Mouse (Mus musculus) urinary bladder, adult 18-20 months (tissue): ENCODE results near the gene Megf11.

ENCODE experiments used
- DNase-seq, 2 experiments: peaks; one replicate each; pipeline ENCODE4 v3.0.0; 2022; ENCODE audit warnings: low spot score in 2 of 2, mixed read lengths in 2 of 2

The Megf11 gene

DNA sequence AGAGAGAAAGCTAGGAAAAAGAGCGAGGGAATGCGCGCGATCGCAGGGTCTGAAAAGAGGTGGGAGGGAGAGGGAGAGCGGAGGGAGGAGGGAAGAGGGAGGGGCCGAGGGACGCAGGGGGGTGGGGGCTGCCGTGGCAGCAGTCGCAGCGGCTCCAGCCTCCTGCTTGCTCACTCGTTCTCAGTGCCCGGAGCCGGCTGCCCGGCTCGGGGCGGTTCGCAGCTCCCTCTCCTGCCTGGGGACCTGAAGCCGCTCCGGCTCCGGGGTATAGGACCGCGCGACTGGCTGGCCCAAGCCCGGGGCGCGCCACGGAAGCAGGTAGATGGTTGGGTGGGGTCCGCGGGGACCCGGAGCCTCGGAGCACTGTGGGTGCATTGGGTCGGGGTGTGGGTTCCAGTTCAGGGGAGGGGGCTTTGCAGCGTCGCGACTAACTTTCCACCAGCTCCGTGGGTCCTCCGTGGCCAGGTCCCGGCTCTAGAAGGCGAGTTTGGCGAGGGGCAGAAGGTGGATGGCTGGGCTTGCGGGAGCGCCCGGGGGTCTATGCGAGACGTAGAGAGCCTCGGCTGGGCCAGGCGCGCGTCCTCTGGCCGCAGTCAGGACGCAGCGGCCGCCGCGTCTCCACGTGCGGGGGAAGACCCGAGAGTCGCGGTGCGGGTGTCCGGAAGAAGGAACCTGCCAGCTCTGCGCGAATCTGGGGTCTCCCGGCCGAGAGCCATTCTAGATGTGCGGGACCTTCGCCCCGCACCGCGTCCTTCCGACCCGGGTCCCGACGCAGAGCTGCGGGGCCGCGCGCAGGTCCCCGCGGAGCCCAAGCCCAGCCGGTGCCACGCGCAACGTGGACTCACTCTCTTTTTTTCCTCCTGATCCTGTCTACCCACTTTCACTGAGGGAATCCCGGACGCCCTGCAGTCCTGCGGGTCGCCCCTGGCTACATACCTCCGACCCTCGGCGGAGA lies at the start of gene Megf11:
TSS of gene Megf11 (plus strand) at position 116 of the 955 bp plus-strand sequence.
- DNase-seq, result peak in 1 of 2 experiments; percentile 26

DNA sequence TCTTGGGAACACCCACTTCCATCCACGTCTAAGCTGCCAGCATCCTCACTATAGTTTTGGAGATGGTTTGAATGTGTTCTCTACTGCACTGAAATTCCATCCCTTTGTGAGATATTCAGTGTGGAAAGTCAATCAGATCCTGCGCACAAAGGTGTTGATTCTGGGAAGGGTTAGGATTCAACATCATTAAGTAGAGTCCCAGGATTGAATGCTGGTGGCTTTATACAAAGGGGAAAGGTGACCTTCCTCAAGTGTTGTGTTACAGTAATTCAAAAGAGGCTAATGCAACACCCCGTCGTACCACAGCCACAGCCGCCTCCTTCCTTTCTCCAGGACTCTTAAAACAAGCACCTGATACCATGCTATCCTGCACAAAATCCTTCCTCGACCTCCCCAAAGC lies 49.6 kb upstream of the Megf11 start:
- DNase-seq, result no peak

DNA sequence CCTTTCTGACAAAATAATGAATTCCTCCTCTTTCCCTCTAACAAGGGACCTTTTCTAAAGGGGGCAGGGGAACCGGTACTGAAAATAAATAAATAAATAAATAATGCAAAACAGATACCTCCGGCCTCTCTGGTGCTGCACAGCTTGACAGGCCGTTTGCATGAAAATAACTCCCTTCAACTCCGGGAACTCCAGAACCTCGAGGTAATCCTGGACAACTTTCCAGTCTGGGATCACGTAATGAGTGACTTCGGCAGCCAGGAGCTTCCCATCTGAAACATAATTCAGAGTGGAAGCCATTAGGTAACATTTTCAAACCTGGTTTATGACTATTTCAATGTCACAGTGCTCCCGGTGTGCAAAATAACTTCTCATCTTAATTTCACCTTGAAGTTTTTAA lies 46.1 kb upstream of the Megf11 start:
- DNase-seq, result no peak

DNA sequence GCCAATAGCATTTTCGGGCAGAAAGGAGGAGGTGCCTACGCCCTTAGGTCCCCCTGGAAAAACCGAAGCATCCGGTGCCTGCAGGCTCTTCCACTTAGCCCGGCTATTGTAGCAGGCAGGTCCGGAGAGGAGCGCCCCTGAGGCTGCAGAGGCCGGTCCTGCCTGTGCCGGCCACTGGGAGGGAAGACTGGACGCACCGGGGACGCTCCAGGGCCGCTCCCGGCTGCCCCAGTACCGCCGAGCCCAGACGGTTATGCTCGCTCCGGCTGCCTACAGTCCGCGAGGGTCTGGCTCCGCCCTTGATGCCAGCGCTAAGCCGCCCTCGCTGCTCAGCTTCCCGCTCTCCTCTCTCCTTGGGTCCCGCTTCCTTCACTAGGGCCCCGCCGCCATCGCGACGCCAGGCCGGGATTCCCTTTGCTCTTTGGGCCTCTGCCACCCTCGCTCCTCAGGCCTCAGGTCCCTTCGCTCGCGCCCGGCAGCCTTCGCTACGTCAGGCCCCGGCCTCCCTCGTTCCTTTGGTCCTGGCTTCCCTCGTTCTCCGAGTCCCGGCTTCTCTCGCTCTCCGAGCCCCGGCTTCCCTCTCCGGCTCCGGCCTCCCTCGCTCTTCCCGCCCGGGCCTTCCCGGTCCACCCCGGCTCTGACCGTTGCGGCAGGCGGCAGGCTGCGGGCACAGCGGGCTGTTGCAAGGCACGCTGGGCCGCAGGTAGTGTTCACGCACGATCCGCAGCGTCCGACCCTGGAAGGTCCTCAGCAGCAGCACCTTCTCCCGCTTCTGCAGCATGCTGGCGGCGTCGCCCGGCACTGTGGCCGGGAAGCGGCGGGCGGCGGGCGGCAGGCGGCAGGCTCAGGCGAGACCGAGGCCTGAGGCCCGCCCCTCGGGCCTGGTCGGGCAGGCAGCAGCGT lies 44.8 kb upstream of the Megf11 start:
- DNase-seq, result peak; percentile 59 to 78

DNA sequence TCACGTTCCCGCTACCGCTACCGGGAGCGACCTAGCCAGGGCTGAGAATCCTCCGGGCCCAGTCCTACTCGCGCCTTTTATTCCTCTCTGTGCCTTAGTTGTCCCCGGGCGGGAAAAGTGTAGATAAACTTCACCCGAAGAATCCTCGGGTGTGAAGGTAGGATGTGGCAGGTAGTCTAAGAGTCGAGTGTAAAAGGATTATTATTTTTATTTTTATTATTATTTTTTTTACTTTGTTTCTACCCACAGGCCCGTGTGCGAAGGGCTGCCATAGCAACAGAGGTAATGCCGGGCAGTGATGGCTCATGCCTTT lies 44.2 kb upstream of the Megf11 start, which contains the start of gene Dis3l:
TSS of gene Dis3l (minus strand) at position 35 of the 313 bp plus-strand sequence.
- DNase-seq, result no peak

DNA sequence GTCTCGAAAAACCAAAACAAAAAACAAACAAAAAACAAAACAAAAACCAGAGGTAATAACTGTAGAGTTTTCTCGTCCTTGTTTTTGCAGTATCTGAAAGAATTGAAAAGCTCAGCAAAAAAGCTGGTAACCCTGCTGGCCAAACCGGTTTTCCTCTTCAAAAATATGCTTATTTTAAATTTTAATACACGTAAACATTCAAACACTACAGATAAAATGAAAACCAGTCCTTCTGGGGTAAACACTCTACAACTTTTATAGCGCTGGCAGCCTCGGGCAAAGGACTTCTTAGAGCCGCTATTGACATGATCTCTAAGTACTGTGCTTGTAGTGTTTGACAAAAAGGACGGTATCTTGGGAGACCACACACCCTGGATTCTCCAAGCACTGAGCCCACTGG lies 43.8 kb upstream of the Megf11 start:
- no peak for DNase-seq

DNA sequence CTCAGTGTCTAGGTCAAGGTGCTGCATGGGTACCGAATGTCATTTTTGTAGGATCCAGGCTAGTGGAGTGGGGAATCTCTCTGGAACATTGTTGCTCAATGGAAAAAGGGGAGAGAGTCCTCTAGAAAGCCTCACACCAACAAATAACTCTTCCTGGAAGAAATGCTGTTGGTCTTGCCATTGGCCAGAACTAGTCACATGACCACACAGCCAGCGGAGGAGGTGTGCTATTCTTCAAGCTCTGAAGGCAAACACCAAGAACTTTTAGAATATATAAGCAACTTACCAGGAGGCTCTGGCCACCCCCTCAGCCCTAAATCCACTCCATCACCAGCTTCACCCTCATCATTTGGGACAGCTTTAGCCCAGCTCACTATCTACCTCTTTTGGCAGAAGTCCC lies 41.8 kb upstream of the Megf11 start:
- no peak for DNase-seq

DNA sequence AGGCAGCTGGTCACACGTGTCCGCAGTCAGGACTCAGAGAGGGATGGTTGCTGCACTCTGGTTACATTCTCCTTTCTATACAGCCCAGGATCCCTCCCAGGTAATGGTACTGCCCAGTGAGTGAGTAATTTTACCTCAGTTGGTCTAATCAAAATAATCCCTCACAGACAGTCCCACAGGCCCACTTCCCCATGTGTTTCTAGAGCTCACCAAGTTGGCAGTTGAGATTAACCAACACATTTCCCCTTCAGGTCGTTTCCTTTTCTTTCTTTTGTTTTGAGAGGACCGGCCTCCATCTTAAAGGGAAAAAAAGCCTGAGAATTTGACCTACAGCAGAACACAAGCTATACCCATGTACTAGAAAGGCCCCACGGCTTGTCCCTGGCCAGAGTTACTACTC lies 39.5 kb upstream of the Megf11 start:
- no peak for DNase-seq

DNA sequence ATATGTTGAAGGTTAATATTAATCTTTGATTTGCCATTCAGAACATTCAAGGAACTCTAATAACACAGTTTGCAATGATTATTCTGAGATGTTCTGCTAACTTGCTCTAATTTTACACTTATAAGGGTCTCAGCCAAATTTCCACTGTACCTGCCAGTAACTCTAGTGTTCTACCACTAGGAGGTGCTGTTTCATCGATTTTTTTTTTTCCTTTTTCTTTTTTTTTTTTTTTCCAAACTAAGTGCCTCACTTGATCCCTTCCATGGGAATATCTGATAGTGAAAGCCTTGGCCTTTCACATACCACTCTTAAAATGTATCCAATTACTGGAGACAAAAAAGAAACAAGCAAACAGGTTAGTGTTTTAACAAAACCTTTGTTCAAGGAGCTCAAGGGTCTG lies 38.0 kb upstream of the Megf11 start:
- no peak for DNase-seq

DNA sequence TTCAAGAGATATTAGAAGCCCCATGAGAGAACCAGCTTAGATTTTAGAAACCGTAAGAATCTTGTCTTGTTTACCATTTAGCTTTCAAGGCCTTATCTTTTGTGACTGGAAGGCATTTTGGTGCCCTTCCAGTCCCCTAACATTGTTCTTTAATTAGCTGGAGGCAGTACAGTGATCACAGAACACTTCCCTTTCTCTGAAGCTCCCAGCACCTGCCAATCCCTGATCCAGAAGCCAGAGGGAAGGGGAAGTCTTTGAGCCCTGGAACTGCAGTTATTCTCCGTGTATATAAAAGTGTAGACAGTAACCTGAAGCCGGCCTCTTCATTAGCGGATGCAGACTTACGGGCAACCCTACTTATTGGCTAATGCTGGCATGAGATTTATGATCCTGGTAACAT lies 35.9 kb upstream of the Megf11 start:
- DNase-seq, result no peak

DNA sequence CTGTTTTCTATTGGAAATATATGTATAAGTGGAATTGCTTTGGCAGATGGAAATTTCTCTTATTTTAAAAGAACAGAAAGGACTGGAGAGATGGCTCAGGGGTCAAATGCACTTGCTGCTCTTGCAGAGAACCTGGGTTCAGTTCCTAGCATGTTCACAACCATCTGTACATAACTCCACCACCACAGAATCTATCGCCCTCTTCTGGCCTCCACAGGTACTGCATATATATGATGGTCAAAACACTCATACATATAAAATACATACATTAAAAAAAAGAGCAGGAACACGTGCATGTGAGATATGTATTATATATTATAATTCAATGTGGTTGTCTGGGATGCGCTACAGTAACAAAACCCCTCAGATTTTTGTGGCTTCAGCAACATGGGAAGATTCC lies 34.2 kb upstream of the Megf11 start:
- no peak for DNase-seq

DNA sequence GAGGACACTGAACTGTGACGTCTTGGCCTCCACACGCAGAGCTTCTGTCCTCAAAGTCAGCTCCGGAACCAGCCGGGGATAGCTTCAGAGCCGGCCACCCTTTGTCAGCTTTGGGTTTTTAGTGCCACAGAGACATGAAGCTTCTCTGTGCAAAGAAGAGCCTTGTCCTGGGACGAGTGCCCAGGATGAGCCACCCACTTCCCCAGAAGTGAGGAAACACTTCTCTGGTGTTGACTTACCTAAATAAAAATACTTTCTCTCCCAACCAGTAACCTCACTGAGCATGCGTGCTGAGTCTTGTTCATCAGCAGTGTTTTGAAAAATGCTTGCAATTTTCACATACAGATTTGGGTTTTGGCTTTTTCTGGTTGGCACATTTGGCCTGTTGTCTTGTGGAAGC lies 29.8 kb upstream of the Megf11 start:
- no peak for DNase-seq

DNA sequence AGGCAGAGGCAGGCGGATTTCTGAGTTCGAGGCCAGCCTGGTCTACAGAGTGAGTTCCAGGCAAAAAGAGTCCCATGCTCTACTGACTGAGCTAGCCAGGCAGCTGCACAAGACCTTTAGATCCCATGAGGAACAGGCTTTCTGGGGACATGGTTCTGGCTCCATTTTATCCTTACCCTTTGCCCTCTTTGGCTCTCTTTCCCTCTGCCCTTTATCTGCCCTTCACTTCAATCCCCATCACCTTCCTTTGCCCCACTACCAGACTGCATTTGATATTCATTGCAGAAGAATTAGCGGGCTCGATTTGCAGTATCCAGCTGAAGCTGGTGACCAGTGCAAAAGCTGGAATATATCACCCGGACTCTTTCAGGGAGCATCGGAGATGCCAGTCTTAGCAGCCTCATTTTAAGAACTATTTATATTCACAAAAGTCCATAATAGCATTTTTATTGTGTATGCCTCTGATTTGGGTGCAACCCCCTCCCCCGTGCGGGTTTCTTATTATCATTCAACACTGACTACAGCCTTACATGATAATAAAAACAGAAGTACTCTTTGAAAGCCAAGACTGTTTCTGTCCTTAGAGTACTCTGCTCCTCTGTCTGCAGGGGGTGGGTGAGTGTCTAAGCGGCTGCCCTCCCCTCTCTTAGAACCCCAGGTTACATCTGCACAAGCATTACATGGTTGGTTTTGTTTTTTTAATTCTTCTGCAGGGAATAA lies 24.0 kb upstream of the Megf11 start:
- no peak for DNase-seq

DNA sequence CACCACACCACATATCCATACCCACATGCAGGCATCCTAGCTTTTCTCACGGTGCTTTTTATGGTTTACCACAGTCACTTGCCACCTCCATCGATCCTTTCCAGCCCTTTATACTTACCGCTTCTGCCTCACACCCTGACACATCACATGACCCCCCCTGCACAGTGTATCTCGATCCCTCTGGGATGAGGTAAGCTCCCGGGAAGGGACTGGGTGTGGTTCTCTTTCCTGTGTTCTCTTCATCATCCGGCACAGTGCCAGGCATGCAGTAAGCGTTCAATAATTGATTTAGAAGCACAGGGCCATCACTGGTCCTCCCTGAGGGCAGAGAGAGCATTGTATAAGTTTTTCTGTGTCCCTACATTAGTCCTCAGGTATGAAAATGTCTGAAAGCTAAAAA lies 15.6 kb upstream of the Megf11 start:
- DNase-seq, result no peak

DNA sequence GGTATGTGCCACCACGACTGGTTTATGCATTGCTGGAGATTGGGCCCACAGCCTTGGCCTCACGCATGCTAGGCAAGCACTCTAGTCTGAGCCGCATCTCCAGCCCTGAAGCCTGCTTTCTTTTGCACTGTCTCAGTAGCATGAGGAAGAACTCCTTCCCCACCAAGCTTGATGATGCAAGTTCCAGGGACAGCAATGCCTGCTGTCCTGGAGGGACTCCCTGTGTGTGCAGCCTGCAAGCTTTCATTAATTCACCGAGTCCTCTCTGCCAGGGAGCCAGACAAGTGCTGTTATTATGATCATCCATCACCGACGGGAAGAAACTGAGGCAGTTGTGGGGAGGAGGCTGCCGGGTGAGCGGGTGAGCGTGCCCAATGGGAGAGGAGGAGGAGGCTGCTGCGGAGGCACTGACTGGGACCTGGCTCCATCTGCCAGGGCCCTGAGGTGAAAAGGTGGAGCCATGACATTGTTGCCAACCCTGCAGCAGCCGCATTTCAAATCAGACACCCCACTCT lies 14.1 kb upstream of the Megf11 start:
- no peak for DNase-seq

DNA sequence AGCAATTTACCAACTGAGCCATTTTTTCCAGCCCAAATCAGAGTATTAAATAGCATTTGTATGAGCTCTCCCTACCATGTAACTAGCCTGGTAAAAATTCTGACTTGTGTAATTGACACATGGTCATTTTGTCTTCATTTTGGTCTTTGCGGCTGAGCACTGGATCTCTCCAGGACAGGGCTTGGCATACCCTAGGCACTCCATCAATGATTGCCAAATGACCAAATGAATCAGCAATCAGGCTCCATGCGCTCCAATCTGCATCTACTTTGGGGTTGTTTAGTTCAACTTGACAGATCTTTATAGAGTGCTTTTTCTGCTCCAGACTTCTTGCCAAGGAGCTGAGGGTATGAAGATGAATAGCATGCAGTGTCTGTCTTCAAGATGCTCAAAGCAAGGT lies 9.0 kb upstream of the Megf11 start:
- DNase-seq, result no peak

DNA sequence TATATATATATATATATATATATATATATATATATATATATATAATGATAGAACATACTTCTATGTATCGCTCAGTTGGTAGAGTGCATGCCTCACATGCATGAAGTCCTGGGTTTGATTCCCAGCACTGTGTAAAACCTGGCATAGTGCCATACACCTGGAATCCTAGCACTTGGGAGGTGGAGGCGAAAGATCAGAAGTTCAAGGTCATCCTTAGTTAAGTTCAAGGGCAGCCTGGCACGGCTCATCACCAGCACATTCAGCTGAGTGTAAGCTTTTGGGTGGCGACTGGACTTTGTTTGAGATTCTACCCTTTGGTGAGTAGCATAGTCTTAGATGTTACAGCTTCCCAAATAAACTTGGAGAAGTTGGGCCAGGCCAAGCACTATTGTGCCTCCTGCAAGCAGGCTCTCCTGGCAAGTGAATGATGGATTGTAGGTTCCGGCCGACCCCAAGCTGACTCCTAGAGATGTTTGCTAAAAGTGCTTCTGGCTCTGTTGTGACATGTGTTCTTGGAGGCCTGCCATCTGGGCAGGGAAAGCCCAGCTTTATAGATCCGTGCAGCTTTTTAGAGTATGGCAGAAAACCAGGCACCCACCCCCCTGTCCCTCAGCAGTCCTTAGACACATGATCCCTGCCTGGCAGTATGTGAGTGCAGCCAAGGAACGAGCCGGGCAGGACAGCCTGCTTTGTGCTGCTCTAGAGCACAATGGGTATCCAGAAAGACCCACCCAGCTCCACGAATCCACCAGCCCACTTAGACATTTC lies 2.2 kb upstream of the Megf11 start:
- DNase-seq, result no peak

DNA sequence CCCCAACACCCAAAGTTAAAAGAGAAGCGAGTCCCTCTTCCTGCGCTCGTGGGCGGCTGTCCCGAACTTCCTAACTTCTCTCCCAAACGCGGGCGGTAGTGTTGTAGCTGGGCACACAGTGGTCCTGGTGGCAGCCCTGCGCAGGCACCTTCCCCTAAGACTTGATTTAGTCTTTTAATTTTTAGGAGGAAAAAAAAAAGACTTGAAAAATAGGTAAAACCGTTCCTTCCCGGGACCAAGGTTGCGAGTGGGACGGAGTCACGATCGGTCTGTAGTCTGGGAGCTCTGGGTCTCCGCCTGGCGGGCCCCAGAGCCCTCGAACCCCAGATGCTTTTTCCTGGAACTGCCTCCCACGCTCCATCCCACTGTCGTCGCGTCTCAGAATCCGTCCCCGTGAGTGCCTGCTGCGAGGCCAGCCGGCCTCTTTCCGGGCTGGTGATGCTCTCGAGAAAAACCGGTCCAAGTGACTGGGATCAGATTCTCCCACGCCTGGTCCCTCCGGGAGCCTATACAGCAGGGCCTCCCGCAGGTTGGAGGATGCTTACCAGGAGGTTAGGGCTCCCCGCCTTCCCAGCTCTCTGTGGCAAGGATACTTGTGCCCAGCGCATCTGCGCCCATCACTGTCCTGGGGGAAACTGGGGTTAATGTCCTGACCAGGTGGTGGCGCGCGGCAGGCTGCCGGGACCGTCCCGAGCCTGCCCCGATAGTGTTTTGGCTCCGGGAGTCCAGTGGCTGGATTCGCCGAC lies 1.2 kb downstream of the Megf11 start:
- no peak for DNase-seq

DNA sequence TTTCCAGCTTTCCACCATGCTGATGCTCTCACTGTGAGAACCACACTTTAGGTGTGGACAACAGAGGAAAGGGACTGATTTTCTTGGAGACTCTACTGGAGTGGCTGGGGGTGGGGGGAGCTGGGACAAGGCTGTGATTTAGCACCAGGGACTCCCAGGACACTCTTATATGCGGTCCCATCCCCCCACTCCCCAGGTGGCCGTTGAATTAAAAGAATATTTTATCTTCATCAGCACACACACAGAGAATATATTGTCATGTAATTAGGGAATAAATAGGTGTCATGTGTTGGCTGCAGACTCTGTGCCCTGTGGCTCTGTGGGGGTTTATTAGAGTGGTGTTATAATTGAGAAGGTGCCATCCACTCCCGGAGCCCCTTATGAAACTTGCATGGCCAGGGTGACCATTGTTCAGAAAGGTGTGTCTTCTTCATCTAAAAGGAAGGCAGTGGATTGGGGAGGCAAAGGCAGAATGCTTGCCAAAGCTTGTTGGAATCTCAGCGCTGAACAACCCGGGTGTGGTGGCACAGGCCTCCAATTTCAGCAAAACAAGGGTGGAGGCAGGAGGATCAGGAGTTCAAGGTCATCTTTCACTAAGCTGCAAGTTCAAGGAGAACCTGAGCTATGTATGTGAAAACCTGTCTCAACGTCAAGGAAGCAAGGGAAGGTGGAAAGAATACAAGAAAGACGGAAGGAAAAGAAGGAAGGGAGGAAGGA lies 4.3 kb downstream of the Megf11 start:
- no peak for DNase-seq
